Mouse (Mus musculus): ENCODE data around the gene Tatdn2.
"Not testable (repeated sequence)": the region's sequence is repeated elsewhere in the genome, so short reads cannot be mapped to it uniquely, and the experiment has no call there.

The Tatdn2 gene

DNA sequence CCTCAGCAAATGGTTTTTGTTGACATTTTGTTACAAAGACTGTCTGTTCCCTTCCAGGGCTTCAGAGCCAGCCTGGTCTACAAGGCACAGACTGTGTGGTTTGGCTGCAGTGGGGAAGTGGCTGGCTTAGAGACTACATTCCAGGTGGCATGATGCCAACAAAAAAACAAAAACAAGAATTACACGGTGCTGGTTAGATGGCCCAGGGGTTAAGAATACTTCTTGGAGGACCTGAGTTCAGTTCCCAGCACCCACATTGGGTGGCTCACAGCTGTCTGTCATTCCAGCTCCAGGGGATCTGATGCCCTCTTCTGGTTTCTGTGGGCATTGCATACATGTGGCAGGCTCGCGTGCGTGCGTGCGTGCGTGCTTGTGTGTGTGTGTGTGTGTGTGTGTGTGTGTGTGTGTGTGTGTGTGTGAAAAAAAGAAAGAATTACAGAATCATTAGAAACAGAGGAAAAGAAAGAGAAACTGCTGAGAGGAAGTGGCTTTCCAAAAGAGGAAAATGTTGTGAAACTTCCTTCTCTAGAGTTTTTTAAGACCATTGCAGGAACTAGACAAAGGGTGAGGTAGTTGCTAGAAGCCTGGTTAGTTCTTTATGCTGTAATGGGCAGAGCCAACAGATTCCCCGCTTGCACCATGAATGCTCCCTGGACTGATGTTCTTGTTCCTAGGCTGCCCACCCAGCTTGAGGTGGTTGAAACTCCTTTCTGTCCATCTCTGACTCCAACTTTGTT, 33.7 kb upstream of the Tatdn2 start:
- ChIA-PET CTCF (interaction anchor here (0.6 to 2.2 kb wide), 15 partner anchors 8 to 812 kb away, joined by 3 to 11 read pairs (median 4); partner anchors contain the start of genes Irak2 (in 2 of the 4) and Tatdn2 (in 1 of the 4)), POLR2A (interaction anchor here in 2 of 4 experiments (1.0 to 2.9 kb wide), 3 partner anchors 9 to 25 kb away, joined by 4 to 19 read pairs (median 6); partner anchors contain the start of gene Irak2 (in 1 of the 2))

DNA sequence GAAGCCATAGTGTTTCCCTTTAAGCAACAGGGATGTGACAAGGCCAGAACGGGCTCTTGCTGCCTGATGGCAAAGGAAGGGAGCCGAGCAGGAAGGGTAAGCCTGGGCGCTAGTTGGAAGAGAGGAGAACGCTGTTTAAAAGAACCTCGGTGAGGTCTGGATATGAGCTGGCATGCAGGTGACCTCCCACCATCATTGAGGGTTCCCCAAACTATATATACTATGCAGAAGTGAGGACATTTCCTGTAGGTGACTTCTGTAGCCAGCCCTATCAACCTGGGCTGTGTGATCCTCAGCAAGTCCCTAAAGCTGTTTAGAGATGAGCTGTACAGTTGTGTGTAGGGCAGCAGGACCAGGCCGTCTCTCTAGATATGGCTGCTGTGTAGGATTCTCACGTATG, 32.5 kb upstream of the Tatdn2 start:
- ChIA-PET POLR2A (interaction anchor here in 3 of 4 experiments (0.6 to 1.1 kb wide), 3 partner anchors 10 to 32 kb away, joined by 3 read pairs; partner anchors contain the start of gene Tatdn2 (in 1 of the 3)), CTCF (interaction anchor here in 2 of 4 experiments (0.6 to 1.7 kb wide), 3 partner anchors 9 to 295 kb away, joined by 3 to 6 read pairs (median 5); partner anchors contain the start of gene Irak2 (in 1 of the 2))

- ChIA-PET POLR2A (interaction anchor here in 2 of 4 experiments (0.6 to 2.6 kb wide), 11 partner anchors 8 to 429 kb away, joined by 3 to 10 read pairs (median 4); partner anchors contain the start of genes Atp2b2 (in 1 of the 2) and Tatdn2 (in 1 of the 2)), CTCF (interaction anchor here in 3 of 4 experiments (0.6 to 1.3 kb wide), 4 partner anchors 23 to 29 kb away, joined by 3 to 8 read pairs (median 3); partner anchors contain the start of gene Irak2 (in 3 of the 3))
These were observed 29.2 kb upstream of the Tatdn2 start for GRCm38 (mm10) chr6:113667611-113668122.

DNA sequence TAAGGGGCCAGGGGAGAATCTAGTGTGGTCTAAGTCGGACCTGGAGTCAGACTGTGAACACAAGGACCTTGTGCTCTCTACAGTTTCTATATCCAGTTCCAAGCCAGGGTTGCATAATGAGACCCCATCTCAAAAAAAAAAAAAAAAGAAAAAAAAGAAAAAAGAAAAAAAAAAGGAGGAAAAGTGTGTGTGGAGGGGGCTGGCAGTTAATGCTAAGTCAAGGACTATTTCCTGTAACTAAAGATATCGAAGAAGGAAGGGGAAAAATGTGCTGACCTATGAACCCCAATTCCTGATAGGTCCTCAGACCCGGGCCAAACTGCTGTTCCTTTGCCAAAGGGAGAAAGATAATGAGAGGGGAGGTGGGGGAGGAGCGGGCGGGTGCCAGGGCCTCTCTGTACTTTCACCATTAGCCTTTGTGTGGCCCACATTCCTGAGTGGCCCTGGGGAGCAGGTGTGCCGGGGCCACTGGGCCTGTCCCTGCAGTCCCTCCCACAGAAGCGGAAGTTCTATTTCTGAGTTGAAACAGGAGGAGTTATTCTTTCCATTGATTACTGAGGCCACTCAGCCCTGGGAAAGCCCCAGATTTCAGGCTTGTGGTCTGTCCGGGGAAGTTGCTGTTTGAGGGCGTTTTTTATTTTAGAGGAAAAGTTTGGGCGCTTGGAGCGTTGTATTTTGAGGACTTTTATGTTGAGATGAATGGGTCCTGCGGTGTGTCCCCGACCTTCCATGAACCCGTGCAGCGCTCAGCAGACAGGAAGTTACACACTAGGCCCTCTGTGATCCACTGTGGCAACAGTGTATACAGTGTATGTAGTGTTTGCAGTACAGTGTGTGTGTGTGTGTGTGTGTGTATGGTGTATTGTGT, 28.3 kb upstream of the Tatdn2 start:
- ChIA-PET CTCF (interaction anchor here in 2 of 4 experiments (1.1 to 1.3 kb wide), 2 partner anchors 30 kb away, joined by 3 to 8 read pairs; partner anchors contain the start of gene Irak2 (in 2 of the 2)), POLR2A (interaction anchor here in 2 of 4 experiments (0.7 to 2.6 kb wide), 8 partner anchors 7 to 374 kb away, joined by 3 to 10 read pairs (median 4); partner anchors contain the start of genes Atp2b2 (in 1 of the 2) and Tatdn2 (in 1 of the 2))

DNA sequence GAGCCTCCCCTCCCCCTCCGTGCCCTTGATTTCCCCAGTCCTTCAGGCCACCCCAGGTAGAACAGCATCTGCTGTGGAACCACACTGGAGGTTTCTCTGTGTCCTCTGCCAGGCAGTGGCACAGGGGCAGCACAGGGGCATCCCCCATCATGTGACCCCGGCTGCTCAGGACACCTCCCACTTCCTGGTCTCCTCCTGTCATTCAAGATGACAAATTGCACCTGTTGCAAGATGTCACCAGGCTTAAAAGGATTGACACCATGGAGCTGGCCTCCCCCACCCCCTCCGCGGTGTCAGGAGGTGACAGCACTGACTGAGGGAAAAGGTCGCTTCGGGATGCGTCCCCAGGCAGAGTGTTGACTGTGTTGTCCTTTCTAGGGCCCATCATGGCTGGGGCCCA, 27.0 kb upstream of the Tatdn2 start:
- ChIA-PET CTCF (no interaction called here), POLR2A (interaction anchor here in 3 of 4 experiments (0.6 to 2.4 kb wide), 6 partner anchors 9 to 70 kb away, joined by 3 to 16 read pairs (median 6); partner anchors contain the start of genes Fancd2os (in 1 of the 3) and Irak2 (in 1 of the 3))

DNA sequence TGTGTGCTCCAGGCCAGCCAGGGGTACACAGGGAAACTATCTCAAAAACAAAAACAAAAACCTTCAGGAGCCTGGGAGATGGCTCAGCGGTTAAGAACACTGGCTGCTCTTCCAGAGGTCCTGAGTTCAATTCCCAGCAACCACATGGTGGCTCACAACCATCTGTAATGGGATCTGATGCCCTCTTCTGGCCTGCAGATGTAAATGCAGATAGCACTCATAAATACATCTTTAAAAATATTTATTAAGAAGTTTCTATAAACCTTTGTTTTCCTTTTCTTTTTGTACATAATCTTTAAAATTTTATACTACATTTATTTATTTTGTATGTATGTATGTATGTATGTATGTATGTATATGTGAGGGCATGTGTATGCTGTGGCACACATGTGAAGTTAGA, 24.8 kb upstream of the Tatdn2 start:
- CTCF ChIA-PET: interaction anchor here in 1 of 4 experiments (1.2 to 1.8 kb wide), 2 partner anchors 10 to 34 kb away, joined by 3 to 11 read pairs; partner anchors contain the start of gene Irak2
- POLR2A ChIA-PET: not testable (repeated sequence)

DNA sequence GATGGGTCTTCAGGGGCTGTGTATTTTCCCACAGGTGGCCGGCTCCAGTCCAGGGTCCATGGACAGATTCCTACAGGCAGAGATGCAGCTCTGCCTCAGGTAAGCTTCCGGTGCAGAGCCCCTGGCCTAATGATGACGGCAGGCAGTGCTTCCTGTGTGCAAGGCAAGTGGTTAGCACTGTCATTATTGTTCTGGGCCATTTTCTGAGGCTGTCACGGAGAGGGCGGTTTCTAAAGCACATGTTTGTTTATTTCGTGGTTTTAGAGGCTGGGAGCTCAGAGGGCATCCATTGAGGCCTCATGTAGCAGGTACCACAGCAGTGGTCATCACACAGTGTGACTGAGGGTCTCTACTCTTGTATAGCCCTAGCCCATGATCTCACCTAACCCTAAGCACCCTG, 23.9 kb upstream of the Tatdn2 start:
- POLR2A ChIA-PET: interaction anchor here (0.6 to 7.2 kb wide), 16 partner anchors 10 to 291 kb away, joined by 3 to 37 read pairs (median 4); partner anchors contain the start of genes Irak2 (in 2 of the 4) and Tatdn2 (in 2 of the 4)
- CTCF ChIA-PET: interaction anchor here in 2 of 4 experiments (0.5 to 2.4 kb wide), 6 partner anchors 9 to 79 kb away, joined by 3 to 10 read pairs (median 4); partner anchors contain the start of gene Irak2 (in 1 of the 2)

- CTCF ChIA-PET: interaction anchor here in 3 of 4 experiments (0.7 to 2.6 kb wide), 6 partner anchors 11 to 37 kb away, joined by 3 to 13 read pairs (median 3); partner anchors contain the start of gene Irak2 (in 2 of the 3)
- POLR2A ChIA-PET: interaction anchor here (0.6 to 7.2 kb wide), 19 partner anchors 7 to 260 kb away, joined by 3 to 37 read pairs (median 5); partner anchors contain the start of genes Tatdn2 (in 3 of the 4), Irak2 (in 2 of the 4) and Fancd2os (in 1 of the 4)
These were observed 21.6 kb upstream of the Tatdn2 start for GRCm38 (mm10) chr6:113675234-113675633.

DNA sequence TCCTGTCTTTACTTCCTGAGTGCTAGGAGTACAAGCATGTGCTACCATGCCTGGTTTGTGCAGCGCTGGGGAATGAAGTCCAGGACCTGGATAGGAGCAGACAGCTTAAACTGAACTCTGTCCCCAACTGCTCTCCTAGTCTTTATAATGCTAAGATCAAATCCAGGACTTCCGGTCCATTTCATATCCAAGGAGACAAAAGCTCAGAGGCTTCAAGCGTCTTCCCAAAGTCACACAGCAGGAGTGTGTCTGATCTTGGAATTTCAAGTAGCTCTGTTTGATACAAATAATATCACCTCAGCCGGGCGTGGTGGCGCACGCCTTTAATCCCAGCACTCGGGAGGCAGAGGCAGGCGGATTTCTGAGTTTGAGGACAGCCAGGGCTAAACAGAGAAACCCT, 20.9 kb upstream of the Tatdn2 start:
- ChIA-PET CTCF (interaction anchor here in 3 of 4 experiments (0.7 to 2.6 kb wide), 5 partner anchors 10 to 38 kb away, joined by 3 to 13 read pairs (median 4); partner anchors contain the start of gene Irak2 (in 2 of the 3)), POLR2A (interaction anchor here in 3 of 4 experiments (0.6 to 7.2 kb wide), 24 partner anchors 8 to 638 kb away, joined by 3 to 37 read pairs (median 6); partner anchors contain the start of genes Tatdn2 (in 3 of the 3), Fancd2os (in 1 of the 3) and Irak2 (in 1 of the 3))

DNA sequence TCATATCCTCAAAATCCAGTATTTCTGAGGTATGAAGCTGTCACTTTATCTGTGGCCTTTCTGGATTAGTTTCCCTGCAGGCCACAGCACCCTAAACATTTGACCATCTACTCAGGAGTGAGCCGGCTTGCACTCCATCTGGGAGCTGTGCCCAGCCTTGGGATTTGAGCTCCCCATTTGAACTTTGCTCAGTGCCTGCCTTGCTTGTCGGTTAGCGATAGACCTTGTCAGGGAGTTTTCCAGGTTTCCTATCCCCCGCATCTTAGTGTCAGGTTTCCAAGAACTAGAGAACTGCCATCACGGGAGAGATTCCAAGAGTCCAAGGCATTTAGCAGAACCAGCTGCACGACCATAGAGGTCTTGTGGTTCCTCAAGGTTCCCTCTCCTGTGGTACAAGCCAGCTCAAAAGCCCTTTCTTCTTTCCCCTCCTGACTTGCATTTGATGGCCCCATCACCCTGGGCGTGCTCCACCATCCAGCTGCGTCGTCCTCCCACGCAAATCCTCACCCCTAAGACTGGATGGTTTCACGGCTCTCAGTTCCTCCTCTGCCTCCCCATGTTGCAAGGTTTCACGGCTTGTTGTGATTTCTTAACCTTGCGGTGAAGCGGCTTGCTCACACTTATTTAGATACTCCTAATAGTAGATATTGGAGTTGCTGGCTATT, 19.6 kb upstream of the Tatdn2 start:
- ChIA-PET POLR2A (interaction anchor here (0.6 to 7.2 kb wide), 27 partner anchors 10 to 236 kb away, joined by 3 to 37 read pairs (median 4); partner anchors contain the start of genes Tatdn2 (in 3 of the 4), Irak2 (in 2 of the 4) and Fancd2os (in 1 of the 4)), CTCF (interaction anchor here in 2 of 4 experiments (0.9 to 2.6 kb wide), 3 partner anchors 37 to 39 kb away, joined by 4 to 13 read pairs (median 6); partner anchors contain the start of gene Irak2 (in 2 of the 2))

DNA sequence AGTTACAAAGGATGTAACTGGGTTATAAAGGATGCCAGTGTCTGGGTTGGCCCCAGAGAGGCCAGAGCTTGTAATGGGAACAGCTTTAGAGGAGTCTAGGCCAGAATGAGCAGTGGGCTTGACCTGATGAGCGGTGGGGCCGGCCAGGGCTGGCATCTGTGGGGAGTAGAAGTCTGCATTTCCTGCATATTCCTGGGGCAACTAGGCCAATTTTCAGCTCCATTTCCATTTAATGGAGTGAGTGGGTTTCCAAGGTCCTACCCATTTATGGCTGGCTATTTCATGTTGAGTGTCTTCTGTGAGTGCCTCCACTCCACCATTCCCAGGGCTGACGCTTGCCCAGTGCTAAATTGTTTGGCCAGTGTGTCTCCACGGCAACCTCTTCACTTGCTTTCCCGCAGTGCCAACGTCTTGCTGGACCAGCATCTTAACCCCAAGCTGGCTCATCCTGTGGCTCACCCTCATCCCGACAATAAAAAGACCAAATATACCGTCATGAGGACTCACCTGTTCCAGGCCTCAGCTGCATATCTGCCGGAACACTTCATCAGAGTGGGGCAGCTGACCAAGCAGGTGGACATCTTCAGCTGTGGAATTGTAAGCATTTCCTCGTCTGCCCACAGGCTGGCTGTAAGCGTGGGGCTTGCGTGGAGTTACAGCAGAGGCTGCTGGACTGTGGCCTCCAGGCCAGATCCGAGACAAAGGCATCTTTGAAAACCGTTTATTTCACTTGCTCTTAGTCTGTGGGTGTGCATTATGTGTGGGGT, 18.4 kb upstream of the Tatdn2 start:
- POLR2A ChIA-PET: interaction anchor here in 3 of 4 experiments (0.6 to 7.2 kb wide), 17 partner anchors 8 to 237 kb away, joined by 3 to 37 read pairs (median 5); partner anchors contain the start of genes Tatdn2 (in 3 of the 3), Irak2 (in 1 of the 3) and Jagn1 (in 1 of the 3)
- CTCF ChIA-PET: interaction anchor here in 3 of 4 experiments (0.6 to 1.1 kb wide), 5 partner anchors 12 to 305 kb away, joined by 3 to 6 read pairs (median 4); partner anchors contain the start of genes Irak2 (in 1 of the 3) and Tatdn2 (in 1 of the 3)

DNA sequence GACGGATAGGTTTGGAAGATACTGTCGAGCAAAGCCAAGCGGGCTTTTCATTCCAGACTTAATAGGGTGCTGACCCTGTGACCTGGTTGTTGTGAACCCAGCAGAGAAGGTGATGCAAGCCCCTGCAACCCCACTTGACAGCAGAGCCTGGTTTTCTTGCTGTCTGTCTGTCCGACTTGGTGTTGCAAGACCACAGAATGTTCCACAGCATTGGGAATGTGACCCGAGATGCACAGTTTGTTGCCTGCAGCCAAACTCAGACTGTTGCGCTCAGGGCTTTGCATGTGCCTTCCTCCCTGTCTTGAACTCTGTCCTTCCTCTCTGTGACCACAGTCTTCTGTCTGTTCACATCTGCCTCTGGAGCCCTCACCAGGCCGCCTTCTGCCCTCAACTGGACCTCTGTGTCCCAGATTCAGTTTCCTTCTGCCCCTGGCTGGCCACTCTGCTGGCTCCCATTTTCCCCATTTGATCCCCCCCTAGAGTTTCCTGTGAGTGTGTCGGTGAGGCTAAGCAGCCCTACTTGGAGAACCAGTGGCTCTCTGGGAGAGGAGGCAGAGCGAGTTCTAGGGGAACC, 16.8 kb upstream of the Tatdn2 start:
- ChIA-PET CTCF (no interaction called here), POLR2A (interaction anchor here in 3 of 4 experiments (0.6 to 4.6 kb wide), 5 partner anchors 10 to 68 kb away, joined by 3 to 31 read pairs (median 13); partner anchors contain the start of gene Tatdn2 (in 1 of the 3))

GRCm38 (mm10) chr6:113681271-113681670, 15.6 kb upstream of the Tatdn2 start:
- POLR2A ChIA-PET: interaction anchor here in 3 of 4 experiments (0.6 to 4.6 kb wide), 13 partner anchors 9 to 334 kb away, joined by 3 to 37 read pairs (median 5); partner anchors contain the start of genes Tatdn2 (in 2 of the 3) and Irak2 (in 1 of the 3)
- CTCF ChIA-PET: interaction anchor here in 3 of 4 experiments (0.6 to 2.2 kb wide), 12 partner anchors 8 to 73 kb away, joined by 3 to 9 read pairs (median 4); partner anchors contain the start of genes Tatdn2 (in 3 of the 3) and Irak2 (in 2 of the 3)

DNA sequence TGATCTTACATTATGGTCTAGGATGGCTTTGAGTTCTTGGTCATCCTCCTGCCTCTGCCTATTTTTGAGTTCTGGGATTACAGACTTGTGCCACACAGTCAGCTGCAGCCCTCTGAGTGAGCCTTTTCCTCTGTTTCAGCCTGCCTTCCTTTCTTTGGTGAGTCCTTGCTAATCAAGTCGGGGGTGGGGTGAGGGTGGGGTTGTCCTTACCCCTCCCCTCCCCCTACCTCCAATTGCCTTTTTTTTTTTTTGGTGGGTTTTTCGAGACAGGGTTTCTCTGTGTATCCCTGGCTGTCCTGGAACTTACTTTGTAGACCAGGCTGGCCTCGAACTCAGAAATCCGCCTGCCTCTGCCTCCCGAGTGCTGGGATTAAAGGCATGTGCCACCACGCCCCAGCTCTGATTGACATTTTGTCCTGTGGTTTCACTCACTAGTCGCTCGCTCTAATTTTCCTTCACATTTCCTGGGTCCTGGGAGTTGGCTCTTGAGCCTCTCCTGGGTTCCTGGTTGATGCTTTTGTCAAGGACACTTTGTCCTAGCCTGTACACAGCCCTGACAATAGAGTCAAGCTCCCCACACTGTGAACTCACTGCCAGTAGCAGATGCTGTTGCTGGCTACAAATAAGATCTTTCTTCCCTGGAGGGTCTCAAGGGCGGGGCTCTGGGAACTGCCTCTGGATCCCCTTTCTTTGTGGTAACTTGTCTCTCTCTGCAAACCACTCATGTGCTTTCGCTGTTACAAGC, 13.6 kb upstream of the Tatdn2 start:
- POLR2A ChIA-PET: interaction anchor here (0.5 to 4.6 kb wide), 22 partner anchors 10 to 315 kb away, joined by 3 to 37 read pairs (median 4); partner anchors contain the start of genes Tatdn2 (in 4 of the 4) and Irak2 (in 1 of the 4)

More for the DNA sequence above, 13.6 kb upstream of the Tatdn2 start:
- CTCF ChIA-PET: interaction anchor here (0.6 to 2.5 kb wide), 8 partner anchors 13 to 78 kb away, joined by 3 to 9 read pairs (median 4); partner anchors contain the start of genes Irak2 (in 2 of the 4) and Tatdn2 (in 2 of the 4)
